Mouse (Mus musculus) CH12.LX (cell line): ENCODE measurements around the gene Cemip2.

Experiments
- CTCF ChIP-seq, 2 experiments: IDR thresholded peaks in 1 of 2; conservative IDR thresholded peaks in 1 of 2; 2 replicates each; pipeline ENCODE4 v1.5.1; 2011 to 2012; ENCODE audit warnings: low read depth in 2 of 2, low read length in 2 of 2, improper control_type of control experiment in 1 of 2, inconsistent platforms in 1 of 2, mild to moderate bottlenecking in 1 of 2, moderate library complexity in 1 of 2
- EP300 ChIP-seq: IDR thresholded peaks from 2 replicates; pipeline ENCODE4 v1.6.1; 2011; ENCODE audit warnings: low read length, improper control_type of control experiment
- MAZ ChIP-seq: IDR thresholded peaks from 2 replicates; pipeline ENCODE4 v1.6.1; 2012; ENCODE audit warnings: low read depth, mild to moderate bottlenecking, inconsistent platforms, low read length, improper control_type of control experiment, moderate library complexity
- MEF2A ChIP-seq: IDR thresholded peaks from 2 replicates; pipeline ENCODE4 v1.6.1; 2014; ENCODE audit warnings: low read depth, mild to moderate bottlenecking, inconsistent platforms, low read length, improper control_type of control experiment, borderline replicate concordance
- POLR2A ChIP-seq: IDR thresholded peaks from 2 replicates; pipeline ENCODE4 v1.6.1; 2011; ENCODE audit warnings: low read depth, mild to moderate bottlenecking, improper control_type of control experiment, low read length
- SMC3 ChIP-seq: IDR thresholded peaks from 2 replicates; pipeline ENCODE4 v1.6.1; 2011; ENCODE audit warnings: low read depth, low read length, improper control_type of control experiment
- TBP ChIP-seq: conservative IDR thresholded peaks from 2 replicates; pipeline ENCODE4 v1.6.1; 2011; ENCODE audit warnings: low read depth, low read length, improper control_type of control experiment
- UBTF ChIP-seq: IDR thresholded peaks from 2 replicates; pipeline ENCODE4 v1.6.1; 2012; ENCODE audit warnings: low read depth, mild to moderate bottlenecking, inconsistent platforms, low read length, improper control_type of control experiment, moderate library complexity

DNA sequence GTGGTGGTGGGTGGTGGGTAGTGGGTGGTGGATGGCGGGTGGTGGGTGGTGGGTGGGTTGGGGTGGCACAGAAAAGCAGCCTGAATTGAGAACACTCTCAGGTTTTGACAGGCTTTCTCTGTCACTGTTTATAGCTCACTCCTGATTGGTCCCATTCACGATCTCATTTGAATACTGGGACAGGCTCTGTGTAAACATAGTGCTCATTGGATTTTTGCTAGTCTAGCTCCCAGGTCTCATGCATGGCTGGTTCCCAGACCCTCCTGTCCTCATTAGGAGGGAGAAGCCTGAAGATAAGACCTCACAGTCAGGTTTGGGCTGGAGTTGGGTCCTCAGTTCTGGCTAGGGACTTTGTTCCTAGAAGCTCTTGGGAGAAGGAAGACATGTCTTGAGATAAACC, 105.8 kb downstream of the Cemip2 start:
- TF ChIP-seq SMC3 (no peak), MAZ (no peak), POLR2A (no peak), EP300 (no peak), TBP (no peak), CTCF (conservative IDR thresholded peaks at IDR 0.05 in 1 of 2, IDR thresholded peaks at IDR 0.05 in 1 of 2; ENCODE audit: low read depth in 2 of 2, low read length in 2 of 2) (no peak), MEF2A (no peak), UBTF (no peak)
